Mouse (Mus musculus) lung, embryonic 16.5 days (tissue): ENCODE data around the gene Gm5891. TPM values are rescaled to one million over a fixed set of nuclear protein-coding genes. Genes with fewer than 3 reads are reported as not detected.
"Not testable (repeated sequence)": the region's sequence is repeated elsewhere in the genome, so short reads cannot be mapped to it uniquely, and the experiment has no call there.

Experiments
- ATAC-seq: fragments of 200-750 bp; cut with Nextera tagmentation; 2 replicates; pipeline ENCODE4 v1.8.0; 2017; ENCODE audit warnings: low read depth, mild to moderate bottlenecking, moderate library complexity
- H3K27ac ChIP-seq: fragments of 300-500 bp; sonication (generic); 2 replicates; pipeline ENCODE4 v1.5.1; 2014; ENCODE audit warnings: mild to moderate bottlenecking, control low read depth, low read length
- H3K27me3 ChIP-seq: fragments of 300-500 bp; sonication (generic); 2 replicates; pipeline ENCODE4 v1.6.1; 2014; ENCODE audit warnings: low read depth, low read length, mixed read lengths; ENCODE audit not compliant: control insufficient read depth, insufficient read depth
- H3K36me3 ChIP-seq: fragments of 300-500 bp; sonication (generic); 2 replicates; pipeline ENCODE4 v1.6.1; 2014; ENCODE audit warnings: low read length; ENCODE audit not compliant: control insufficient read depth, insufficient read depth
- H3K4me1 ChIP-seq: fragments of 300-500 bp; sonication (generic); replicated peaks from 2 replicates; pipeline ENCODE4 v1.6.1; 2014; ENCODE audit warnings: low read length, mixed read lengths; ENCODE audit not compliant: control insufficient read depth, insufficient read depth
- H3K4me2 ChIP-seq: fragments of 300-500 bp; sonication (generic); 2 replicates; pipeline ENCODE4 v1.6.1; 2014; ENCODE audit warnings: low read depth, low read length, control low read depth
- H3K4me3 ChIP-seq: fragments of 300-500 bp; sonication (generic); 2 replicates; pipeline ENCODE4 v1.5.1; 2014; ENCODE audit warnings: mild to moderate bottlenecking, low read length, control low read depth
- H3K9ac ChIP-seq: fragments of 300-500 bp; sonication (generic); 2 replicates; pipeline ENCODE4 v1.6.1; 2014; ENCODE audit warnings: low read length, control low read depth
- H3K9me3 ChIP-seq: fragments of 300-500 bp; sonication (generic); 2 replicates; pipeline ENCODE4 v1.6.1; 2016; ENCODE audit warnings: low read length; ENCODE audit not compliant: control insufficient read depth
- WGBS: fragments of 180-500 bp; shearing (Covaris S2); extraction: QIAGEN DNeasy Blood & Tissue Kit; methylation state at CpG from one replicate; pipeline ENCODE4 v1.1.7; 2014; 5-methylcytosine and 5-hydroxymethylcytosine counted together
- polyA plus RNA-seq: library from polyadenylated mRNA; unstranded; fragments of >200 nt; fragmentation: Nextera tagmentation; extraction: Ambion mirVana; gene quantifications from 2 replicates; pipeline ENCODE4 v1.2.1, GENCODE M21; 2015

The Gm5891 gene
- polyA plus RNA-seq = not detected in 2 replicates

DNA sequence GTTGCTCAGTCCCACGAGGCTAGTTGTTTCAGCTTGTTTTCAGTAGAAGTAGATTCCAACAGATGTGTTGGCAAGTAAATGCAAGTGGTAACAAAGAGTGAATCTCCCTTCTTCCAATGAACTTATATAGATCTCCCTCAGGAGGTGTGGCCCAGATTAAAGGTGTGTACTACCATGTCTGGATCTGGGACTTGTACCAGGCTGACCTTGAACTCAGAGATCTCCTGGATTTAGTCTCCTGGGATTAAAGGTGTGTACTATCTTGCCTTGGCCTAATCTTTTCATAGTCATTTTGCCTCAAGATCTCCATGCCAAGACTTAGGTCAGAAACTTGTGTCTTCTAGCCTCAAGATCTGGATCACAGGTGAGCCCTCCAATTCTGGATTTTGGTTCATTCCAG is at the start of gene Gm5891:
Gm5891 (minus strand) TSS at position 101 of the 400 bp plus-strand sequence.
- H3K4me2 ChIP-seq, H3K9me3 ChIP-seq, H3K36me3 ChIP-seq, H3K9ac ChIP-seq, H3K4me3 ChIP-seq, H3K27ac ChIP-seq, H3K27me3 ChIP-seq, ATAC-seq, H3K4me1 ChIP-seq: not testable (repeated sequence)
- WGBS = no CpG with 5 or more reads among the region's 1 CpGs

Other genes starting within 250 kb of the Gm5891 start
- gene Gm4175, start 159.8 kb downstream of the Gm5891 start, polyA plus RNA-seq = not detected in 2 replicates
- not detected in 2 replicates for gene Gm4177, start 124.6 kb downstream of the Gm5891 start, polyA plus RNA-seq
- not detected in 2 replicates for gene Vmn1r135, start 88.9 kb downstream of the Gm5891 start, polyA plus RNA-seq
- not detected in 2 replicates for gene Gm5725, start 77.0 kb downstream of the Gm5891 start, polyA plus RNA-seq
- not detected in 2 replicates for gene Vmn1r137, start 73.3 kb upstream of the Gm5891 start, polyA plus RNA-seq
- gene Vmn1r138, start 107.6 kb upstream of the Gm5891 start, polyA plus RNA-seq = not detected in 2 replicates
- gene Gm6176, start 135.0 kb upstream of the Gm5891 start, polyA plus RNA-seq = not detected in 2 replicates
- not detected in 2 replicates for gene Vmn1r139, start 147.8 kb upstream of the Gm5891 start, polyA plus RNA-seq
- not detected in 2 replicates for gene Gm16451, start 197.0 kb upstream of the Gm5891 start, polyA plus RNA-seq
- not detected in 2 replicates for gene Gm10666, start 213.4 kb upstream of the Gm5891 start, polyA plus RNA-seq
- gene Vmn1r142, start 242.7 kb upstream of the Gm5891 start, polyA plus RNA-seq = not detected in 2 replicates